Mouse (Mus musculus) midbrain, postnatal 0 days (tissue): ENCODE results near the gene 1700021F05Rik. TPM values are rescaled to one million over a fixed set of nuclear protein-coding genes. Genes with fewer than 3 reads are reported as not detected.

Experiments
- ATAC-seq: fragments of 200-750 bp; cut with Nextera tagmentation; 2 replicates; pipeline ENCODE4 v1.8.0; 2017; ENCODE audit warnings: moderate number of reproducible peaks, mild to moderate bottlenecking, moderate TSS enrichment, moderate library complexity; ENCODE audit not compliant: low FRiP score
- DNase-seq: peaks from one replicate; pipeline ENCODE4 v3.0.0-alpha.2; 2015; ENCODE audit warnings: low spot score
- H3K27ac ChIP-seq: fragments of 300-500 bp; sonication (generic); 2 replicates; pipeline ENCODE4 v1.5.1; 2014; ENCODE audit warnings: low read depth, mild to moderate bottlenecking, low read length, mixed read lengths
- H3K27me3 ChIP-seq: fragments of 300-500 bp; sonication (generic); 2 replicates; pipeline ENCODE4 v1.6.1; 2014; ENCODE audit warnings: low read length, control low read depth, mixed read lengths; ENCODE audit not compliant: insufficient read depth
- H3K36me3 ChIP-seq: fragments of 300-500 bp; sonication (generic); 2 replicates; pipeline ENCODE4 v1.6.1; 2014; ENCODE audit warnings: low read length, control low read depth, mixed read lengths; ENCODE audit not compliant: insufficient read depth
- H3K4me1 ChIP-seq: fragments of 300-500 bp; sonication (generic); 2 replicates; pipeline ENCODE4 v1.6.1; 2014; ENCODE audit warnings: mild to moderate bottlenecking, control low read depth, antibody characterized with exemption, low read length, mixed read lengths; ENCODE audit not compliant: insufficient read depth
- H3K4me2 ChIP-seq: fragments of 300-500 bp; sonication (generic); 2 replicates; pipeline ENCODE4 v1.6.1; 2014; ENCODE audit warnings: low read depth, mild to moderate bottlenecking, low read length, mixed read lengths; ENCODE audit not compliant: poor library complexity, severe bottlenecking
- H3K4me3 ChIP-seq: fragments of 300-500 bp; sonication (generic); 2 replicates; pipeline ENCODE4 v1.5.1; 2014; ENCODE audit warnings: low read depth, mild to moderate bottlenecking, low read length, moderate library complexity
- H3K9ac ChIP-seq: fragments of 300-500 bp; sonication (generic); replicated peaks from 2 replicates; pipeline ENCODE4 v1.6.1; 2014; ENCODE audit warnings: mild to moderate bottlenecking, low read length, moderate library complexity, mixed read lengths; ENCODE audit not compliant: poor library complexity, severe bottlenecking
- H3K9me3 ChIP-seq: fragments of 300-500 bp; sonication (generic); 2 replicates; pipeline ENCODE4 v1.6.1; 2016; ENCODE audit warnings: low read length, control low read depth
- CTCF ChIP-seq: IDR thresholded peaks from 2 replicates; pipeline ENCODE4 v1.5.1; 2016; ENCODE audit warnings: antibody characterized with exemption, mild to moderate bottlenecking
- WGBS: fragments of 180-500 bp; shearing (Covaris S2); extraction: QIAGEN DNeasy Blood & Tissue Kit; methylation state at CpG from one replicate; pipeline ENCODE4 v1.1.7; 2014; 5-methylcytosine and 5-hydroxymethylcytosine counted together
- polyA plus RNA-seq: library from polyadenylated mRNA; unstranded; fragments of >200 nt; fragmentation: Nextera tagmentation; extraction: Ambion mirVana; gene quantifications from 2 replicates; pipeline ENCODE4 v1.2.1, GENCODE M21; 2015
- total RNA-seq: library from RNA; depleted of rRNA; stranded (reverse); fragments of >200 nt; gene quantifications from 2 replicates; pipeline ENCODE4 v1.2.3, GENCODE M21; 2014

1700021F05Rik gene
- total and polyA plus RNA-seq, 2 experiments from 2014 or later = 61.6 to 73.4 TPM

- DNase-seq (peak; percentile 48), ATAC-seq (no peak)
- Histone ChIP-seq H3K9ac (no peak overlapping the region), H3K9me3 (no peaks in the 10 kb centered on the region), H3K4me3 (no peak overlapping the region), H3K4me1 (no peaks in the 10 kb centered on the region), H3K36me3 (no peaks in the 10 kb centered on the region), H3K27me3 (no peaks in the 10 kb centered on the region), H3K4me2 (no peak overlapping the region), H3K27ac (no peak overlapping the region)
- WGBS = 55% methylated on average over 4 of the region's 4 CpGs
- no peak for TF ChIP-seq CTCF
Observed at GRCm38 (mm10) chr10:43517836-43518235, 23.0 kb downstream of the 1700021F05Rik start.

GRCm38 (mm10) chr10:43516992-43517660 lies 23.7 kb downstream of the 1700021F05Rik start:
- H3K27ac ChIP-seq = no peak overlapping the region; the same call in 1 of the 2 replicates
- no peak overlapping the region for H3K4me3 ChIP-seq
- TF ChIP-seq CTCF = 0 out of 2 replicates have a peak, but pooled peaks have one; percentile 2
- DNase-seq (no peak), ATAC-seq (peak; percentile 48; the same call in 1 of the 2 replicates)
- no peaks in the 10 kb centered on the region for H3K9me3 ChIP-seq
- no peak overlapping the region for H3K9ac ChIP-seq
- no peaks in the 10 kb centered on the region for H3K27me3 ChIP-seq
- peaks cover 2% of the 10 kb centered on the region; the same call in 1 of the 2 replicates for H3K36me3 ChIP-seq
- H3K4me2 ChIP-seq = no peak overlapping the region
- 69% methylated on average over 6 of the region's 6 CpGs for WGBS
- no peaks in the 10 kb centered on the region for H3K4me1 ChIP-seq

- Histone ChIP-seq H3K27me3 (no peaks in the 10 kb centered on the region), H3K27ac (no peak overlapping the region), H3K9me3 (no peaks in the 10 kb centered on the region), H3K4me1 (no peaks in the 10 kb centered on the region), H3K9ac (no peak overlapping the region), H3K4me2 (no peak overlapping the region), H3K36me3 (peaks cover 30% of the 10 kb centered on the region), H3K4me3 (no peak overlapping the region)
- no peak for TF ChIP-seq CTCF
- DNase-seq (no peak), ATAC-seq (no peak)
- WGBS = 97% methylated on average over 10 of the region's 10 CpGs
Observed at GRCm38 (mm10) chr10:43512976-43513375, 27.8 kb downstream of the 1700021F05Rik start.

GRCm38 (mm10) chr10:43509228-43509627 lies 31.6 kb downstream of the 1700021F05Rik start:
- Histone ChIP-seq H3K9ac (no peak overlapping the region), H3K4me1 (no peaks in the 10 kb centered on the region), H3K9me3 (no peaks in the 10 kb centered on the region), H3K36me3 (peaks cover 30% of the 10 kb centered on the region), H3K4me3 (no peak overlapping the region), H3K27ac (no peak overlapping the region), H3K27me3 (no peaks in the 10 kb centered on the region), H3K4me2 (no peak overlapping the region)
- no peak for DNase-seq
- no peak for ATAC-seq
- TF ChIP-seq CTCF = no peak
- 96% methylated on average over 7 of the region's 7 CpGs for WGBS

GRCm38 (mm10) chr10:43507051-43507450 lies 33.7 kb downstream of the 1700021F05Rik start:
- no peak overlapping the region for H3K4me2 ChIP-seq
- no peaks in the 10 kb centered on the region for H3K27me3 ChIP-seq
- no peak overlapping the region for H3K27ac ChIP-seq
- ATAC-seq (no peak), DNase-seq (no peak)
- no peaks in the 10 kb centered on the region for H3K9me3 ChIP-seq
- H3K4me3 ChIP-seq = no peak overlapping the region
- no peaks in the 10 kb centered on the region for H3K4me1 ChIP-seq
- H3K9ac ChIP-seq = no peak overlapping the region
- TF ChIP-seq CTCF = no peak
- WGBS = 76% methylated on average over 4 of the region's 4 CpGs
- H3K36me3 ChIP-seq = peaks cover 27% of the 10 kb centered on the region

- DNase-seq = no peak
- no peak for TF ChIP-seq CTCF
- 77% methylated on average over 1 of the region's 1 CpGs for WGBS
Observed at GRCm38 (mm10) chr10:43504291-43504690, 36.5 kb downstream of the 1700021F05Rik start.

More at GRCm38 (mm10) chr10:43504291-43504690, 36.5 kb downstream of the 1700021F05Rik start:
- Histone ChIP-seq H3K4me3 (no peak overlapping the region), H3K9me3 (no peaks in the 10 kb centered on the region), H3K9ac (no peak overlapping the region), H3K27ac (no peak overlapping the region), H3K27me3 (no peaks in the 10 kb centered on the region), H3K36me3 (peaks cover 2% of the 10 kb centered on the region), H3K4me1 (no peaks in the 10 kb centered on the region), H3K4me2 (no peak overlapping the region)
- no peak for ATAC-seq
